Mouse (Mus musculus) frontal cortex, postnatal 10 days (tissue): ENCODE results near the gene Xirp2.

Source experiments
- DNase-seq, 2 experiments: peaks; one replicate each; pipeline ENCODE4 v3.0.0; 2022; ENCODE audit warnings: low spot score in 2 of 2, mixed read lengths in 1 of 2

Xirp2 gene

DNA sequence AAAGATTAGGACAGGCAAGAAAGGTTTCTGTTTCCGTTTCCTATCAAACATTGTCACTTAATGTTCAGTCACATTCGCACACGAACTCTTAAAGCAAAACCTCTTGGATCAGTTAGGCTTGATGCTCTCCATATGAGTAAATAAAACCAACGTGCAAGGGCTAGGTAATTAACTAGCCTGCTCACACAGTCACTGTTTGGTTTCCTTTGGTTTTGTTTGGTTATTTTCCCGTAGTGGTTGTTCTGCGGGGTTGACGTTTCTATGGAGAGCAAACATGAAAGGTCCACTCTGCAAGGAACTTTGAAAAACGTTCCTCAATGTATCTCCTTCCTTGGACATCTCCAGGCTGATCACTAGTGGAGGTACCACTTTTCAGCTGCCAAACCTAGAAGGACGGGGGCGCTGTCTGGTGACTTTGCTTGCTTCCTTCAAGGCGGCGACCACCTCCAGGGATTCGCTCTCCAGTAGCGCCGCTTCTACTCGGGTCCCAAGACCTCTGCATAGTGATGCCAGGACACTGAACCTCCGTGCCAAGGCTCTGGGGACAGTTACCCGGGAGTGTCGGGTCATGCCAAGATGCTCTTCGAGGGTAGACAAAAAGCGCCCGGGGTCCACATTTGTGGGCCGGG lies 119.2 kb downstream of the Xirp2 start:
- peak; percentile 51 to 69 for DNase-seq

DNA sequence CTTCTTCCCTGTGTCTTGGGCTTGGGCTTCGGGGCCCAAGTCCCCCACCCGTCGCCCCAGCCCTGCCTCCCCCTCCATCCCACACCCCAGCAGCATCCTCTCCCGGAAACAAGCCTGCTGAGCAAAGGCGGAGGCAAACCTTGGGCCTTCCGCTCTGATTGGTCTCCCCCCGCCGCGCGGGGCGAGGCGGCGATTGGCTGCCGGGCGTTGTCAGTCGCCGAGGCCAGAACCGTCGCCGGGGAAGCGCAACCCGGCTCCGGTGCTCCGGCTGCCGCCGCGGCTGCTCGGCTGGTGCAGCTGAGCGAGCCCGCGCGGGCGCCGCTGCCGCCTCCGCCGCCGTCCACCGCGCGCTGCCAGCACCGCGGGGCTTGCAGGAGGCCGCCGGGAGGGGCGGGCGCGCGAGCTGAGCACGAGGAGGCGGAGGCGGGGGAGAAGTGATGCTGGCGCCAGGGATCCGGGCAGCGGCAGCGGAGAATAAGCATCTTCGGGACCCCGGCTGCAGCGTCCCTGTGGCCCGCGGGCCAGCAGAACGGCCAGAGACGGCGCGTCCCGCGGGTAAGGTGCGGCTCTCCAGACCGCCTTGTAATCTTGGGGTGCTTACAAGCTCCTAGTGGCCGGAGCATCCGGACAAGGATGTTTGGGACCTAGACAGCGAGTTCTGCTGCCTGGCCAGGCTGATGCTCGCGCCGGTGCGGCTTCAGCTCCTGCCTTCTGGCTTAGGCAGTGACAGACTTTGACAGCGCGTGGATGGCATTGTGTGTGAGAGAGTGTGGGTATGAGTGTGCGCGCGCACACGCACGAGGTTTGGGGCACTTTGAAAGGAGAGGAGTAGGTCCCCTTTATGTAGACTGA lies 119.9 kb downstream of the Xirp2 start, which contains the start of gene B3galt1:
Gene B3galt1, plus strand, starts transcription at position 392 of the 852 bp plus-strand sequence.
- DNase-seq, result peak; percentile 91 to 92

DNA sequence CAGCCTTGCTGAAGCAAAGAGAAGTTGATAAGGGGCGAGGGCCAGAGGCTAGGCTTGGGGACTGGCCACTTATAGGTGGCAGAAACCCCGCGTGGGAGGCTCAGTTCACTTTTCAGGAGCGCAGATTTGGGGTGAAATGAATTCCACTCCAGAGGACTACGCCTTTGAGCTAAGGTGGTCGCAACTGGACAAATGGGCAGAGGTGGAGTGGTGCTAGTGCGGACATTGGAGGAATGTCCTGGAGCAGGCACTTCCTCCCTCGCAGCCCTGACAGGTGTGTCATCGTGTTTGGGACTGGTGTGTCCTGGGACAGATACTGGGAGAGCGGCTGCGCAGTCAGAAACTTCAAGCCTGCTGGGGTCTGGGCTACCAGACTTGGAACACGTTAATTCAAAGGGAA lies 120.8 kb downstream of the Xirp2 start:
- DNase-seq, result peak in 1 of 2 experiments; percentile 18

DNA sequence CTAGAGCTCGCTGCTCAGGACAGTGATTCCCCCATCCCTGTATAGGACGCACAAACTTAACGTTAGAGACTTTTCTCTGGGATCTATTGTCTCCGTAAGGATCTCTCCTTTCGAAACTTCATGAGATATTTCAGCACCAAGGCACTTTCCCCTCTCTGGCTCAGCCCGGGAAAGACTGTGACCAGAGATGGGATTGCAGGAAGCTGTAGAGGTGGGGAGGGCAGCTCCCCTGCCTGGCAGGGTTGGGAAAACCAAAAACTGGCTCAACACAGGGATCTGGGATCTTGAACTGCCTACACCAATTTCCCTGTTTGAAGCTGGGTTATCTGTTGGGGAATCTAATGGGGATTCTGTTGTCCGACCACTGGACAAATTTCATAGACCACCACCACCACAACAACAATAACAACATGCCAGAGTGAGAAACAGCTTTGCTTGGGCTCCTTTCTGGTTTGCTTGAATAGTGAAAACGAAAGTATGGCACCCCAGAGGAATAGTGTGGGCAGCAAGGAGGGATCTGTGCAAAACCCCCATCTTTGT lies 121.4 kb downstream of the Xirp2 start:
- peak in 1 of 2 experiments; percentile 17 for DNase-seq
